Mouse (Mus musculus) myocyte (in vitro differentiated cells): Measurements from ENCODE around the gene Dnmt3a. TPM values are rescaled to one million over a fixed set of nuclear protein-coding genes. Genes with fewer than 3 reads are reported as not detected.

ENCODE experiments used
- H3K27me3 ChIP-seq: one replicate; pipeline ENCODE4 v1.6.1; 2011; ENCODE audit not compliant: control insufficient read depth, insufficient read depth, insufficient read length
- H3K36me3 ChIP-seq: one replicate; pipeline ENCODE4 v1.6.1; 2011; ENCODE audit not compliant: control insufficient read depth, insufficient read depth
- H3K4me2 ChIP-seq: one replicate; pipeline ENCODE4 v1.6.1; 2011; ENCODE audit warnings: low read depth, control low read depth
- H3K4me3 ChIP-seq: one replicate; pipeline ENCODE4 v1.5.1; 2011; ENCODE audit warnings: mild to moderate bottlenecking, control low read depth, moderate library complexity
- H3K79me2 ChIP-seq: one replicate; pipeline ENCODE4 v1.6.1; 2011; ENCODE audit not compliant: control insufficient read depth, insufficient read depth
- H3ac ChIP-seq: one replicate; pipeline ENCODE4 v1.6.1; 2011; ENCODE audit not compliant: control insufficient read depth, insufficient read length
- CEBPB ChIP-seq: IDR thresholded peaks from 2 replicates; pipeline ENCODE4 v1.6.1; 2011; ENCODE audit warnings: mild to moderate bottlenecking, moderate library complexity; ENCODE audit not compliant: poor library complexity, insufficient read depth, severe bottlenecking
- E2F4 ChIP-seq: IDR thresholded peaks from one replicate; pipeline ENCODE4 v1.6.1; 2011; ENCODE audit warnings: mild to moderate bottlenecking, control low read depth, moderate library complexity; ENCODE audit not compliant: insufficient read depth
- MAX ChIP-seq: IDR thresholded peaks from one replicate; pipeline ENCODE4 v1.6.1; 2011; ENCODE audit warnings: low read depth, mild to moderate bottlenecking, control low read depth
- MYOD1 ChIP-seq, 3 experiments: IDR thresholded peaks; one replicate each; pipeline ENCODE4 v1.6.1; 2011; ENCODE audit warnings: control low read depth in 2 of 3, low read depth in 2 of 3, mild to moderate bottlenecking in 2 of 3, moderate library complexity in 1 of 3; ENCODE audit not compliant: insufficient read length in 2 of 3, control insufficient read depth in 1 of 3
- MYOG ChIP-seq, 3 experiments: IDR thresholded peaks; one replicate each; pipeline ENCODE4 v1.6.1; 2011; ENCODE audit warnings: control low read depth in 2 of 3, low read depth in 2 of 3, mild to moderate bottlenecking in 2 of 3; ENCODE audit not compliant: insufficient read length in 2 of 3, control insufficient read depth in 1 of 3, insufficient read depth in 1 of 3
- POLR2A ChIP-seq: IDR thresholded peaks from one replicate; pipeline ENCODE4 v1.6.1; 2011; ENCODE audit warnings: low read depth, mild to moderate bottlenecking, control low read depth, moderate library complexity; ENCODE audit not compliant: insufficient read length
- POLR2AphosphoS2 ChIP-seq: IDR thresholded peaks from one replicate; pipeline ENCODE4 v1.6.1; 2011; ENCODE audit warnings: low read depth, control low read depth; ENCODE audit not compliant: insufficient read length
- REST ChIP-seq: IDR thresholded peaks from one replicate; pipeline ENCODE4 v1.6.1; 2011; ENCODE audit warnings: mild to moderate bottlenecking, control low read depth, moderate library complexity; ENCODE audit not compliant: insufficient read depth, insufficient read length
- SRF ChIP-seq: IDR thresholded peaks from one replicate; pipeline ENCODE4 v1.6.1; 2011; ENCODE audit warnings: low read depth; ENCODE audit not compliant: control insufficient read depth, insufficient read length
- TCF12 ChIP-seq: IDR thresholded peaks from one replicate; pipeline ENCODE4 v1.6.1; 2011; ENCODE audit warnings: mild to moderate bottlenecking, control low read depth; ENCODE audit not compliant: poor library complexity, insufficient read depth, severe bottlenecking
- TCF3 ChIP-seq: IDR thresholded peaks from one replicate; pipeline ENCODE4 v1.6.1; 2011; ENCODE audit warnings: low read depth, control low read depth; ENCODE audit not compliant: insufficient read length
- USF1 ChIP-seq: IDR thresholded peaks from one replicate; pipeline ENCODE4 v1.6.1; 2011; ENCODE audit warnings: low read depth, mild to moderate bottlenecking, control low read depth, moderate library complexity
- polyA plus RNA-seq: library from polyadenylated mRNA; unstranded; fragments of >200 nt; fragmentation: generic; extraction: Trizol; gene quantifications from one replicate; pipeline ENCODE4 v1.2.1, GENCODE M21; 2012; ENCODE audit warnings: missing spikeins

The Dnmt3a gene
- polyA plus RNA-seq, 1 experiment = 4.6 TPM

- Histone ChIP-seq H3ac (no peak overlapping the region), H3K4me3 (no peak overlapping the region), H3K36me3 (no peaks in the 10 kb centered on the region), H3K4me2 (no peak overlapping the region), H3K79me2 (no peaks in the 10 kb centered on the region), H3K27me3 (no peaks in the 10 kb centered on the region)
- TF ChIP-seq POLR2AphosphoS2 (no peak), SRF (no peak), TCF3 (no peak), MAX (no peak), USF1 (no peak), CEBPB (no peak), POLR2A (no peak), E2F4 (no peak), MYOG (IDR thresholded peaks at IDR 0.05; ENCODE audit: control insufficient read depth in 1 of 3, insufficient read depth in 1 of 3, insufficient read length in 2 of 3, low read depth in 2 of 3) (no peak), MYOD1 (IDR thresholded peaks at IDR 0.05; ENCODE audit: control insufficient read depth in 1 of 3, insufficient read length in 2 of 3, low read depth in 2 of 3) (no peak)
Measured at GRCm38 (mm10) chr12:3761591-3762295, 44.1 kb upstream of the Dnmt3a start.

GRCm38 (mm10) chr12:3764191-3764804 is 41.5 kb upstream of the Dnmt3a start:
- no peak for TF ChIP-seq MYOG (IDR thresholded peaks at IDR 0.05; ENCODE audit: control insufficient read depth in 1 of 3, insufficient read depth in 1 of 3, insufficient read length in 2 of 3, low read depth in 2 of 3)
- TF ChIP-seq MYOD1 (IDR thresholded peaks at IDR 0.05; ENCODE audit: control insufficient read depth in 1 of 3, insufficient read length in 2 of 3, low read depth in 2 of 3) = no peak
- TF ChIP-seq E2F4 = no peak
- no peak for TF ChIP-seq POLR2A
- no peak for TF ChIP-seq REST
- no peak for TF ChIP-seq POLR2AphosphoS2
- no peak for TF ChIP-seq TCF12
- no peak for TF ChIP-seq MAX
- no peak for TF ChIP-seq CEBPB
- TF ChIP-seq SRF = no peak
- no peak for TF ChIP-seq USF1
- TF ChIP-seq TCF3 = no peak
- no peak overlapping the region for H3K4me2 ChIP-seq
- no peak overlapping the region for H3ac ChIP-seq
- no peaks in the 10 kb centered on the region for H3K27me3 ChIP-seq
- H3K36me3 ChIP-seq = no peaks in the 10 kb centered on the region
- no peaks in the 10 kb centered on the region for H3K79me2 ChIP-seq
- H3K4me3 ChIP-seq = no peak overlapping the region

GRCm38 (mm10) chr12:3767360-3767759 is 38.4 kb upstream of the Dnmt3a start:
- H3K27me3 ChIP-seq = no peaks in the 10 kb centered on the region
- TF ChIP-seq E2F4 (no peak), MAX (no peak), POLR2A (no peak), SRF (no peak), TCF3 (no peak), POLR2AphosphoS2 (no peak), MYOD1 (IDR thresholded peaks at IDR 0.05; ENCODE audit: control insufficient read depth in 1 of 3, insufficient read length in 2 of 3, low read depth in 2 of 3) (no peak), REST (no peak), MYOG (IDR thresholded peaks at IDR 0.05; ENCODE audit: control insufficient read depth in 1 of 3, insufficient read depth in 1 of 3, insufficient read length in 2 of 3, low read depth in 2 of 3) (no peak), TCF12 (no peak), USF1 (no peak), CEBPB (no peak)
- no peaks in the 10 kb centered on the region for H3K36me3 ChIP-seq
- H3K79me2 ChIP-seq = no peaks in the 10 kb centered on the region
- H3K4me3 ChIP-seq = no peak overlapping the region
- H3K4me2 ChIP-seq = no peak overlapping the region
- H3ac ChIP-seq = no peak overlapping the region

- Histone ChIP-seq H3K79me2 (no peaks in the 10 kb centered on the region), H3K27me3 (no peaks in the 10 kb centered on the region), H3ac (no peak overlapping the region), H3K4me3 (no peak overlapping the region), H3K36me3 (no peaks in the 10 kb centered on the region), H3K4me2 (no peak overlapping the region)
- no peak for TF ChIP-seq REST
Measured at GRCm38 (mm10) chr12:3768391-3768790, 37.4 kb upstream of the Dnmt3a start.

- Histone ChIP-seq H3K79me2 (no peaks in the 10 kb centered on the region), H3ac (no peak overlapping the region), H3K36me3 (no peaks in the 10 kb centered on the region), H3K27me3 (no peaks in the 10 kb centered on the region), H3K4me2 (no peak overlapping the region), H3K4me3 (no peak overlapping the region)
- TF ChIP-seq MYOG (IDR thresholded peaks at IDR 0.05; ENCODE audit: control insufficient read depth in 1 of 3, insufficient read depth in 1 of 3, insufficient read length in 2 of 3, low read depth in 2 of 3) (no peak), SRF (no peak), TCF3 (no peak), REST (no peak), CEBPB (no peak), USF1 (no peak), MYOD1 (IDR thresholded peaks at IDR 0.05; ENCODE audit: control insufficient read depth in 1 of 3, insufficient read length in 2 of 3, low read depth in 2 of 3) (no peak), POLR2AphosphoS2 (no peak), MAX (no peak)
Measured at GRCm38 (mm10) chr12:3770546-3770945, 35.3 kb upstream of the Dnmt3a start.
